Mouse (Mus musculus): ENCODE data around the gene Cox7c. TPM values are rescaled to one million over a fixed set of nuclear protein-coding genes. Genes with fewer than 3 reads are reported as not detected.
"Not testable (repeated sequence)": the region's sequence is repeated elsewhere in the genome, so short reads cannot be mapped to it uniquely, and the experiment has no call there.

Cox7c gene
- polyA plus RNA-seq (2014; fragmentation: Nextera tagmentation; extraction: Ambion mirVana): 631 and 798 TPM in 2 replicates

- H3K36me3 ChIP-seq (ENCODE audit: control insufficient read depth, insufficient read depth, low read length): peaks cover 17% of the 10 kb centered on the region
- peak within 1 kb of the TSS; percentile 94 for H3K9ac ChIP-seq (replicated peaks; ENCODE audit: low read length)
- H3K9me3 ChIP-seq (ENCODE audit: control insufficient read depth, low read length): no peaks in the 10 kb centered on the region
- peak within 1 kb of the TSS; percentile 59 for H3K4me2 ChIP-seq (ENCODE audit: low read length)
- WGBS: under 1% methylated on average over 50 of the region's 51 CpGs
- DNase-seq (peak; percentile 96), ATAC-seq (ENCODE audit: low FRiP score, low TSS enrichment) (peak; percentile 96)
- peak within 1 kb of the TSS; percentile 94 for H3K27ac ChIP-seq (replicated peaks; ENCODE audit: low read depth, low read length)
- 0 out of 2 replicates have a peak, but pooled peaks cover 2% of the 10 kb centered on the region for H3K4me1 ChIP-seq (ENCODE audit: control insufficient read depth, insufficient read depth, low read length)
- H3K4me3 ChIP-seq (replicated peaks; ENCODE audit: low read depth, low read length): peak within 1 kb of the TSS; percentile 86
- no peaks in the 10 kb centered on the region for H3K27me3 ChIP-seq (ENCODE audit: control insufficient read depth, insufficient read depth, low read length)
Observed at GRCm38 (mm10) chr13:86046254-86046951, at the start of gene Cox7c. TSS of gene Cox7c (minus strand) at chr13:86046904.

- Histone ChIP-seq H3K4me2 (ENCODE audit: low read length) (no peak overlapping the region), H3K36me3 (ENCODE audit: control insufficient read depth, insufficient read depth, low read length) (no peaks in the 10 kb centered on the region), H3K4me1 (ENCODE audit: control insufficient read depth, insufficient read depth, low read length) (no peaks in the 10 kb centered on the region), H3K27me3 (ENCODE audit: control insufficient read depth, insufficient read depth, low read length) (no peaks in the 10 kb centered on the region), H3K27ac (replicated peaks; ENCODE audit: low read depth, low read length) (no peak overlapping the region), H3K9ac (replicated peaks; ENCODE audit: low read length) (no peak overlapping the region), H3K4me3 (replicated peaks; ENCODE audit: low read depth, low read length) (no peak overlapping the region), H3K9me3 (ENCODE audit: control insufficient read depth, low read length) (no peaks in the 10 kb centered on the region)
- 80% methylated on average over 3 of the region's 3 CpGs for WGBS
- DNase-seq: no peak
- no peak for ATAC-seq (ENCODE audit: low FRiP score, low TSS enrichment)
Observed at GRCm38 (mm10) chr13:86068011-86068724, 21.5 kb upstream of the Cox7c start.

GRCm38 (mm10) chr13:86067508-86067907 lies 20.8 kb upstream of the Cox7c start:
- H3K27me3 ChIP-seq (ENCODE audit: control insufficient read depth, insufficient read depth, low read length): no peaks in the 10 kb centered on the region
- H3K27ac ChIP-seq (replicated peaks; ENCODE audit: low read depth, low read length): no peak overlapping the region
- no peak overlapping the region for H3K4me2 ChIP-seq (ENCODE audit: low read length)
- H3K36me3 ChIP-seq (ENCODE audit: control insufficient read depth, insufficient read depth, low read length): no peaks in the 10 kb centered on the region
- H3K4me1 ChIP-seq (ENCODE audit: control insufficient read depth, insufficient read depth, low read length): no peaks in the 10 kb centered on the region
- no peak for DNase-seq
- H3K9ac ChIP-seq (replicated peaks; ENCODE audit: low read length): no peak overlapping the region
- no peak overlapping the region for H3K4me3 ChIP-seq (replicated peaks; ENCODE audit: low read depth, low read length)
- no peaks in the 10 kb centered on the region for H3K9me3 ChIP-seq (ENCODE audit: control insufficient read depth, low read length)
- no peak for ATAC-seq (ENCODE audit: low FRiP score, low TSS enrichment)

- H3K36me3 ChIP-seq (ENCODE audit: control insufficient read depth, insufficient read depth, low read length); H3K27me3 ChIP-seq (ENCODE audit: control insufficient read depth, insufficient read depth, low read length); H3K4me1 ChIP-seq (ENCODE audit: control insufficient read depth, insufficient read depth, low read length); H3K27ac ChIP-seq (replicated peaks; ENCODE audit: low read depth, low read length); ATAC-seq (ENCODE audit: low FRiP score, low TSS enrichment); H3K4me3 ChIP-seq (replicated peaks; ENCODE audit: low read depth, low read length); H3K9ac ChIP-seq (replicated peaks; ENCODE audit: low read length); H3K4me2 ChIP-seq (ENCODE audit: low read length); H3K9me3 ChIP-seq (ENCODE audit: control insufficient read depth, low read length); DNase-seq: not testable (repeated sequence)
- WGBS: 42% methylated on average over 8 of the region's 8 CpGs
Observed at GRCm38 (mm10) chr13:86054091-86054490, 7.4 kb upstream of the Cox7c start.

GRCm38 (mm10) chr13:86004907-86005675 lies 41.6 kb downstream of the Cox7c start:
- H3K4me3 ChIP-seq (replicated peaks; ENCODE audit: low read depth, low read length): no peak overlapping the region
- H3K36me3 ChIP-seq (ENCODE audit: control insufficient read depth, insufficient read depth, low read length): no peaks in the 10 kb centered on the region
- ATAC-seq (ENCODE audit: low FRiP score, low TSS enrichment) (no peak), DNase-seq (no peak)
- no peak overlapping the region for H3K9ac ChIP-seq (replicated peaks; ENCODE audit: low read length)
- 83% methylated on average over 7 of the region's 7 CpGs for WGBS
- H3K27me3 ChIP-seq (ENCODE audit: control insufficient read depth, insufficient read depth, low read length): no peaks in the 10 kb centered on the region
- H3K4me2 ChIP-seq (ENCODE audit: low read length): no peak overlapping the region
- H3K9me3 ChIP-seq (ENCODE audit: control insufficient read depth, low read length): no peaks in the 10 kb centered on the region
- H3K4me1 ChIP-seq (ENCODE audit: control insufficient read depth, insufficient read depth, low read length): no peaks in the 10 kb centered on the region
- H3K27ac ChIP-seq (replicated peaks; ENCODE audit: low read depth, low read length): no peak overlapping the region
